Mouse (Mus musculus): ENCODE measurements at regions not wholly inside any gene's neighbourhood (a gene's known extent, or its start where the extent isn't known, plus 50 kb on each side); places are given as distances from the start of the nearest gene placed in this dataset.

DNA sequence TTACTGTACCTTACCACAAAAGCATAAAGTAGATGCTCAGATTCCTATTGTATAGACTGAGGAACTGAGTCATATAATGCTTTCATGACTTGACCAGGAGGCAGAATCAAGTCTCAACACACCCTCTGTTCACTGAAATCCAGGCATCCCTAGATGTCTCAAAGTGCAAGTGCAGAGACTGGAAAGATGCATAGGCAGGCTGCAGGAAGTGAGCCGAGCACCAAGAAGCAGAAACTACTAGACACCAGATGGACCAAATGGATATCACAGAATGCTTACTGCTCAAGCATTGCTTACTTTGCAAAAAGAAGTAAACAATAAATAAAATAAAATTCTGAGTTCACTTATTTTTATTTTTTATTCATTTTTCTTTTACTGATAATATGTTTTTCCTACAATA, 143.0 kb upstream of the Cpeb2 start:
- no peak for DNase-seq

GRCm38 (mm10) chr5:43093647-43094326, 139.2 kb upstream of the Cpeb2 start:
- DNase-seq = no peak

DNA sequence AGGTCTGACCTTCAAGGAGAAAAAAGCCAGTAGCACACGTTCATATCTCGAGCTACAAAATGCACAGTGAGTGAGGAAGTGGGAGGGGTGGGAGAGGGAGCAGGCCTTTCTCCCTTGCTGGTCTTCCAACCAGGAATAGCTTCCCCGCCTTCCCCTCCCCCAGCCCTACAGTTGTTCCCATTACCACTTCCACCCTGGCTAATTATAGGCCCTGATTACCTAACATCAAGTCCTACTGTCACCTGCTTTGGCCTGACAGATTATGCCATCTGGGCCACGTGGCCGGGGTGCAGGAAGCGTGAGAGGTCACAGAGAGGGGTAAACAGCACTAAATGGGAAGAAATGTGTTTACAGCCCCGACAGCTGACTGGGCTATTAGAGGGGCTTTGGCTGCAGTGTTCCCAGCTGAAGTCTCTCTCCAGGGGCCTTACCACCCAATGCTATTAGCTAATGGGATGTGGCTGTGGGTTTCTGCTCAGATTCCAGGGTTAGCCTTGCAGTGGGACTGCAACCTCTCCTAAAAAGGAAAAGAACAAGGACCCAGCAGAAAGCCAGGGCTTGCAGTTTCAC, 138.6 kb upstream of the Cpeb2 start:
- DNase-seq = peak; percentile 9

DNA sequence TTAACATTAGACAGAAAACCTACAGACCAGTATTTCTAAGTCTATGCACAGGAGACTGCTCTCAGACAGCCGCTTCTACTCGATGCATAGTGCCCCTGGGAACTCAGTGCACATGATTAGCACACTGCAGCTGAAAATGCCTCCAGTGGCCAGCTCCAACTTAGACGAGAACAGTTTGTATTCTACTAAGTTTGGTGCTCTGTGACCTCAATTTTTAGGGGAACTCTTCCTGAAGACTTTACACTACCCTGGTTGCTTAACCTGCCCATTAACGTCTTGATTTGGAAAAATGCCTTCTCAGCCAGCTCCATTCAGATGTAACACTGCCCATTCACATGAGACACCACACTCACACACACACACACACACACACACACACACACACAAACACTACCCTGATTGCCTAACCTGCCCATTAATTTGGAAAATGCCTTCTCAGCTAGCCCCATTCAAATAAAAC, 130.9 kb upstream of the Cpeb2 start:
- DNase-seq = no peak

GRCm38 (mm10) chr5:43102590-43102989, 130.4 kb upstream of the Cpeb2 start:
- no peak for DNase-seq

GRCm38 (mm10) chr5:43103728-43104127, 129.2 kb upstream of the Cpeb2 start:
- DNase-seq = no peak

- DNase-seq = no peak
Measured at GRCm38 (mm10) chr5:43105528-43105927, 127.4 kb upstream of the Cpeb2 start.

GRCm38 (mm10) chr5:43107436-43108259, 125.3 kb upstream of the Cpeb2 start:
- no peak for DNase-seq

DNA sequence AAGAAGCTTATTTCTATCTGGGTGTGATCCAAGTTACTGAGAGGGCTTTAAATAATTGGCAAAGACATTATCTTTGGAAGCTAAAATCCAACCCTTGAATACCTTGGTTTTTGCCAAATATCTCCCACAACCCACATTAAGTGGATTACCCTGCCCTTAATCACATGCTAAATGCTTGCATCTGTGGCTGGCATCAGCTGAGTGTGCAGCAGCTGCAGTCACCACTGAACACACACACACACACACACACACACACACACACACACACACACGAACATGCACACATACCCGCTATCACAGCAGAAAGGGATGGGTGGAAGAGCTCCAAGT, 124.7 kb upstream of the Cpeb2 start:
- DNase-seq = no peak

- DNase-seq = no peak
Measured at GRCm38 (mm10) chr5:43110122-43110521, 122.8 kb upstream of the Cpeb2 start.

DNA sequence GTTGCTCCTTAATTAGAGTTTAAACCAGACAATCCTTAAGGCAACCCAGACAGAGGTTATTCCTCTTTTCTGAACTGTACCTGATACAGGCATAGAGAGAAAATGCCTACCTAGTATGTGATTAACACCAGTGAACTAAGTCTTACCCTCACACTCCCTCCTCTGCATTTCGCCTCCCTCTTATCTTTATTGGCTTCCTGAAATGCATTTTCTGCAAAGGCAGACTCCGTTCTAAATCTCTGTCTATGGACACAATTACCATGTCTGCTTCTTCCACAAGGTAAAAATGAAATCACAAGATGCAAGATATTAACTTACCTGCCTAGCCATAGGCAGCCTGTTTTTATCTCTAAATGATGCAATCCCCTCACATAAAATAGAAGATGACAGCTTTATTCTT, 121.2 kb upstream of the Cpeb2 start:
- no peak for DNase-seq

DNA sequence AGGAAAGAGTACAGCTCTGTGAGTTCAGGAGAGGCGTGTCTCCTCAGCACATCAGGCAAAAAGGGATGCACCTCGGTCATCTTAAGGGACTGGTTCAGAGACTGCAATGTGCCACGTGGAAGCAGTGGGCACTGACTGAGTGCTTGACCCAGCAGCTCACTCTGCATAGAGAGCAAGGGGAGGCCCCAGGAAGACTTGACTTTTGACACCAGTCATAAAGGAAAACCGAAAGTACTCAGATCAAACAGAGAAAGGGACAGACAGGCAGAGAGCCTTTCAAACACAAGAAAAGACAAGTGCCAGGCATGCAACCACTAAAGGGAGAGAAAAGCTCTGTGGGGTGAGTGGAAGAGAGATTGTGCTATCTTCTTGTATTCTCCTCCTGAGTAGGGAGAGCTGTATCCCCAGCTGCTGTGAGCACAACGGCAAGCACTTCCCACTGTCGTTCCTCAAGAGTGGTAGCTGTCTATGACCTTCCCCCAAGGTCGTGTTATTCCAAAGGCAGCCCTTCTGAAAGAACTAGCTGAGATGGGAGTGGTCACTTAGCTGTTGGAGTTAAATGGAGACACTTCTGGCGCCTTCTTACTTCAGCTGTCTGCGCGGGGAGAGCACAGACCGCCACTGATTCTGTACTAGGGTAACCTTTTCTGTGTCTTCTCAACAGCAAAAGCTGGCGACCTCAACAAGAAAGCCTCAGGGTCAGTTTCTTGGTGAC, 119.4 kb upstream of the Cpeb2 start:
- no peak for DNase-seq

GRCm38 (mm10) chr5:43115507-43115906, 117.5 kb upstream of the Cpeb2 start:
- no peak for DNase-seq

DNA sequence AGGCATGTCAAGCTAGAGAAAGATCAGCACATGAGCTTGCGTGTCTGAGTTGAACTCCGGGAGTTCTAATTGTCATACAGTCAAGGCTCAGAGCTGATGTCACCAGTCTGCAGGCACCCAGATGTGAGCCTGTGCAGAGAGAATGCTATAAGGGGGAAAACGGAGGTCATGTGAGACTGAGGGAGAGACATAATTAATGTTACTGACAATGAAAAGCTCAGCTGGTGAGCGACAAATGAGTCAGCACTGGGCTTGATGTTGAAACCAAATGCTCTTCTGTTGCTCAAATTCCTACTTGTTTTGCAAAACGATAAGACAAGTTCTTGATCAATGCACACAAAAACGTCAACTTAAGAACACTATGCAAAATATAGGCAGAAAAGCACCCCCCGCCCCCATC, 116.1 kb upstream of the Cpeb2 start:
- no peak for DNase-seq

GRCm38 (mm10) chr5:43121065-43121464, 111.9 kb upstream of the Cpeb2 start:
- no peak for DNase-seq

DNA sequence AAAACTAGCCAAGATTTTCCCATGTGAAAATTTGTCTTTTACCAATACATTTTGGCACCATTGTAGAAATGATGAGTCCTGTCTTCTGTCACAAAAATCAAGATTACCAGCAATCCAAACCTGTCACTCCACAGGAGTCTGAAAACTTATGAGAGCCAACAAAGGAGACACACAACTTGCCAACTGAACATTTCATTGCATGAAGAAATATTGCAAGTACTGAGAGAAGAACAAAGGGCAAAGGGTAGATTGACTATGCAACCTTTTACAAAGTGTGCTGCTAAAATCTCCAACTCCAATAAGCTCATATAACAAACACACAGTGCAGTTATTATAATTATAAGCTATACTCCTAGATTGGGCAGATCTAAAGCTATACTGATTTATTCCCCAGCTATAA, 108.7 kb upstream of the Cpeb2 start:
- no peak for DNase-seq

- no peak for DNase-seq
Measured at GRCm38 (mm10) chr5:43125774-43126536, 107.0 kb upstream of the Cpeb2 start.

GRCm38 (mm10) chr5:43130377-43130776, 102.6 kb upstream of the Cpeb2 start:
- DNase-seq = no peak

- no peak for DNase-seq
Measured at GRCm38 (mm10) chr5:43130901-43131557, 101.9 kb upstream of the Cpeb2 start.

GRCm38 (mm10) chr5:43133672-43134071, 99.3 kb upstream of the Cpeb2 start:
- no peak for DNase-seq

DNA sequence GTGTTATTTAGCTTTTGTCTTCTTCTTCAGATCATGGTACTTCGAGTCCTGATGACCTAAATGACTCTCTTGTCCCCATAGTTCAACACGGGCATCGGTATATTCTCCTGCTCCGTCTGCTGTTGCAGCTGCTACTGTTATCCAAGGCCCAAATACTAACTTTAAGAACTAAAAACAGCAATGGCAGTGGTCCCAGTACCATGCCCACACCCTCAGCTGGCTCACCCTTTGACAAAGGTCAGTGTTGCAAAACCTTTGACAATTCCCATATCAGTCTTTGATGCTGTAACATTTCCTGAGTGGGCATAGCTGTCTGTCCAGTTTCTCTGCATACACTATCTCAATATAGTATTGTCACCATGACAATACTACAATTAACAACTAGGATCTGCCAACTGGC, 96.8 kb upstream of the Cpeb2 start:
- DNase-seq = no peak

DNA sequence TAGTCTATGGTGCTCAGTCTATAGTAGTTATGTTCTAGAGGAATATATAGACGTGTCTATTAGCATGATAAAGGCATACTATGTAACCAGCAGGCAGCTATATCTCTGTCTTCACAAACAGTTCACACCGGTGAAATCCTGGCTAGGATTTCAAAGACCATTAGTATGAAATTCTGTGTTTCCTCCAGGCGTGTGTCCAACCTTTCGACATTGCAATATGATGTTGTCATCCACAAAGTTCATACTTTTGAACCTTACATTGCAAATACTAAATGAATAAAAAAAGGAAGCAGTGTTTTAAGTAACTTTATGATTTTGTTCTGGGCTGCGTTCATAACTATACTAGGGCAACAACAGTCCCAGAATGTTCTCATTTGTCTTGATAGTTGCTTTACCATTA, 95.2 kb upstream of the Cpeb2 start:
- DNase-seq = no peak

Data from gastrocnemius, postnatal 10 days (tissue).